Mouse (Mus musculus) A20 (cell line): ENCODE data around the gene 1700020D05Rik.

Source experiments
- DNase-seq: peaks from one replicate; pipeline ENCODE4 v3.0.0-alpha.2; 2011; ENCODE audit warnings: low read depth, low spot score

Gene 1700020D05Rik

GRCm38 (mm10) chr19:5475069-5475714, 28.4 kb downstream of the 1700020D05Rik start:
- no peak for DNase-seq

GRCm38 (mm10) chr19:5474281-5475068, 29.1 kb downstream of the 1700020D05Rik start:
- no peak for DNase-seq

- DNase-seq, result no peak
Measured at GRCm38 (mm10) chr19:5473720-5474119, 29.9 kb downstream of the 1700020D05Rik start, which contains the start of gene Efemp2. TSS of gene Efemp2 (plus strand) at chr19:5473954.

- DNase-seq, result peak; percentile 36
Measured at GRCm38 (mm10) chr19:5472857-5473256, 30.7 kb downstream of the 1700020D05Rik start.

- DNase-seq, result no peak
Measured at GRCm38 (mm10) chr19:5471846-5472245, 31.7 kb downstream of the 1700020D05Rik start.

- DNase-seq, result no peak
Measured at GRCm38 (mm10) chr19:5468374-5468773, 35.2 kb downstream of the 1700020D05Rik start, which contains the start of gene Ctsw. TSS of gene Ctsw (minus strand) at chr19:5468507.

GRCm38 (mm10) chr19:5466916-5467500, 36.6 kb downstream of the 1700020D05Rik start:
- DNase-seq, result no peak

- no peak for DNase-seq
Measured at GRCm38 (mm10) chr19:5465037-5465436, 38.5 kb downstream of the 1700020D05Rik start.

GRCm38 (mm10) chr19:5463791-5464562, 39.6 kb downstream of the 1700020D05Rik start:
- peak; percentile 58 for DNase-seq

GRCm38 (mm10) chr19:5463212-5463611, 40.4 kb downstream of the 1700020D05Rik start:
- no peak for DNase-seq

GRCm38 (mm10) chr19:5461411-5461810, 42.2 kb downstream of the 1700020D05Rik start:
- no peak for DNase-seq

- DNase-seq, result peak; percentile 94
Measured at GRCm38 (mm10) chr19:5460465-5460911, 43.1 kb downstream of the 1700020D05Rik start, which contains the start of gene Fibp. TSS of gene Fibp (plus strand) at chr19:5460615.

- DNase-seq, result no peak
Measured at GRCm38 (mm10) chr19:5459896-5460295, 43.7 kb downstream of the 1700020D05Rik start.

- no peak for DNase-seq
Measured at GRCm38 (mm10) chr19:5459019-5459418, 44.6 kb downstream of the 1700020D05Rik start.

GRCm38 (mm10) chr19:5457746-5458442, 45.7 kb downstream of the 1700020D05Rik start, which contains the start of gene Ccdc85b:
TSS of gene Ccdc85b (minus strand) at chr19:5457894.
- DNase-seq, result no peak

GRCm38 (mm10) chr19:5456922-5457745, 46.5 kb downstream of the 1700020D05Rik start:
- peak; percentile 97 for DNase-seq

- DNase-seq, result no peak
Measured at GRCm38 (mm10) chr19:5456241-5456921, 47.2 kb downstream of the 1700020D05Rik start.

- DNase-seq, result no peak
Measured at GRCm38 (mm10) chr19:5455568-5455967, 48.0 kb downstream of the 1700020D05Rik start.

- DNase-seq, result no peak
Measured at GRCm38 (mm10) chr19:5455037-5455436, 48.5 kb downstream of the 1700020D05Rik start.
